Mouse (Mus musculus) C2C12 (cell line): ENCODE results near the gene Slc29a4. TPM values are rescaled to one million over a fixed set of nuclear protein-coding genes. Genes with fewer than 3 reads are reported as not detected.

ENCODE experiments used
- H3K27me3 ChIP-seq: one replicate; pipeline ENCODE4 v1.6.1; 2011; ENCODE audit not compliant: control insufficient read depth, insufficient read depth, insufficient read length
- H3K36me3 ChIP-seq: one replicate; pipeline ENCODE4 v1.6.1; 2011; ENCODE audit not compliant: control insufficient read depth, insufficient read depth
- H3K4me3 ChIP-seq: one replicate; pipeline ENCODE4 v1.5.1; 2011; ENCODE audit warnings: mild to moderate bottlenecking, control low read depth; ENCODE audit not compliant: poor library complexity, insufficient read depth, severe bottlenecking
- H3K79me2 ChIP-seq: one replicate; pipeline ENCODE4 v1.6.1; 2011; ENCODE audit not compliant: control insufficient read depth, insufficient read depth
- H3K79me3 ChIP-seq: one replicate; pipeline ENCODE4 v1.6.1; 2011; ENCODE audit warnings: low read depth, control low read depth
- H3ac ChIP-seq: one replicate; pipeline ENCODE3; 2011; ENCODE audit warnings: low read depth; ENCODE audit not compliant: control insufficient read depth, insufficient read length
- CEBPB ChIP-seq: IDR thresholded peaks from one replicate; pipeline ENCODE4 v1.6.1; 2011; ENCODE audit warnings: low read depth, mild to moderate bottlenecking, control low read depth, moderate library complexity
- CTCF ChIP-seq: IDR thresholded peaks from one replicate; pipeline ENCODE4 v1.5.1; 2011; ENCODE audit not compliant: control insufficient read depth, insufficient read depth, insufficient read length
- FOSL1 ChIP-seq: IDR thresholded peaks from one replicate; pipeline ENCODE4 v1.8.0; 2011; ENCODE audit warnings: mild to moderate bottlenecking, low read length; ENCODE audit not compliant: poor library complexity, insufficient read depth, severe bottlenecking
- MAX ChIP-seq: IDR thresholded peaks from one replicate; pipeline ENCODE4 v1.6.1; 2011; ENCODE audit warnings: mild to moderate bottlenecking, control low read depth
- MYOD1 ChIP-seq: IDR thresholded peaks from one replicate; pipeline ENCODE4 v1.6.1; 2011; ENCODE audit warnings: low read depth; ENCODE audit not compliant: control insufficient read depth, insufficient read length
- MYOG ChIP-seq: IDR thresholded peaks from one replicate; pipeline ENCODE4 v1.6.1; 2011; ENCODE audit not compliant: control insufficient read depth, insufficient read length; ENCODE audit errors: extremely low read depth
- USF1 ChIP-seq: IDR thresholded peaks from one replicate; pipeline ENCODE4 v1.6.1; 2011; ENCODE audit warnings: low read depth, mild to moderate bottlenecking, control low read depth, moderate library complexity
- polyA plus RNA-seq: library from polyadenylated mRNA; unstranded; fragments of >200 nt; fragmentation: generic; extraction: Trizol; gene quantifications from one replicate; pipeline ENCODE4 v1.2.1, GENCODE M21; 2012; ENCODE audit warnings: missing spikeins

Slc29a4 gene
- polyA plus RNA-seq, 1 experiment = 0.05 TPM

GRCm38 (mm10) chr5:142728301-142728700 lies 36.0 kb downstream of the Slc29a4 start:
- no peaks in the 10 kb centered on the region for H3K27me3 ChIP-seq
- no peak overlapping the region for H3ac ChIP-seq
- TF ChIP-seq MYOG = no peak
- TF ChIP-seq USF1 = no peak
- no peak for TF ChIP-seq MAX
- TF ChIP-seq FOSL1 = no peak
- no peak for TF ChIP-seq MYOD1
- no peak for TF ChIP-seq CEBPB
- no peak for TF ChIP-seq CTCF
- H3K79me3 ChIP-seq = no peaks in the 10 kb centered on the region
- no peak overlapping the region for H3K4me3 ChIP-seq
- peaks cover 54% of the 10 kb centered on the region for H3K36me3 ChIP-seq
- H3K79me2 ChIP-seq = no peaks in the 10 kb centered on the region

GRCm38 (mm10) chr5:142730295-142730694 lies 38.0 kb downstream of the Slc29a4 start:
- Histone ChIP-seq H3K27me3 (no peaks in the 10 kb centered on the region), H3K4me3 (no peak overlapping the region), H3K79me3 (no peaks in the 10 kb centered on the region), H3K36me3 (peaks cover 70% of the 10 kb centered on the region), H3K79me2 (no peaks in the 10 kb centered on the region), H3ac (no peak overlapping the region)
- TF ChIP-seq MYOD1 (no peak), CTCF (no peak), MAX (no peak), MYOG (no peak), USF1 (no peak), CEBPB (no peak), FOSL1 (no peak)

GRCm38 (mm10) chr5:142731916-142732315 lies 39.6 kb downstream of the Slc29a4 start:
- Histone ChIP-seq H3K79me3 (no peaks in the 10 kb centered on the region), H3K36me3 (peaks cover 76% of the 10 kb centered on the region), H3ac (no peak overlapping the region), H3K79me2 (no peaks in the 10 kb centered on the region), H3K4me3 (no peak overlapping the region), H3K27me3 (no peaks in the 10 kb centered on the region)
- TF ChIP-seq USF1 = no peak
- TF ChIP-seq CEBPB = no peak
- TF ChIP-seq MYOD1 = no peak
- no peak for TF ChIP-seq MAX
- no peak for TF ChIP-seq MYOG
- no peak for TF ChIP-seq FOSL1
- TF ChIP-seq CTCF = no peak

GRCm38 (mm10) chr5:142739941-142740340 lies 47.6 kb downstream of the Slc29a4 start:
- no peak overlapping the region for H3K4me3 ChIP-seq
- no peak overlapping the region for H3ac ChIP-seq
- TF ChIP-seq MYOG = no peak
- TF ChIP-seq MAX = no peak
- no peak for TF ChIP-seq CTCF
- H3K27me3 ChIP-seq = no peaks in the 10 kb centered on the region
- peaks cover 16% of the 10 kb centered on the region for H3K79me2 ChIP-seq
- H3K36me3 ChIP-seq = peaks cover 80% of the 10 kb centered on the region
- H3K79me3 ChIP-seq = no peaks in the 10 kb centered on the region

- no peak overlapping the region for H3ac ChIP-seq
- H3K27me3 ChIP-seq = no peaks in the 10 kb centered on the region
- H3K36me3 ChIP-seq = peaks cover 85% of the 10 kb centered on the region
- no peak overlapping the region for H3K4me3 ChIP-seq
- H3K79me3 ChIP-seq = peaks cover 3% of the 10 kb centered on the region
- peaks cover 17% of the 10 kb centered on the region for H3K79me2 ChIP-seq
- TF ChIP-seq CEBPB (no peak), MYOG (no peak), FOSL1 (no peak), USF1 (no peak), MYOD1 (no peak), CTCF (no peak), MAX (no peak)
These were observed 54.8 kb downstream of the Slc29a4 start for GRCm38 (mm10) chr5:142747026-142747629.

- TF ChIP-seq USF1 = no peak
- no peak for TF ChIP-seq MYOD1
- TF ChIP-seq MAX = no peak
- TF ChIP-seq CTCF = no peak
- no peak for TF ChIP-seq FOSL1
- TF ChIP-seq MYOG = no peak
- TF ChIP-seq CEBPB = no peak
- no peaks in the 10 kb centered on the region for H3K27me3 ChIP-seq
- no peak overlapping the region for H3K4me3 ChIP-seq
- no peak overlapping the region for H3ac ChIP-seq
- peaks cover 78% of the 10 kb centered on the region for H3K36me3 ChIP-seq
- peaks cover 20% of the 10 kb centered on the region for H3K79me2 ChIP-seq
- peaks cover 6% of the 10 kb centered on the region for H3K79me3 ChIP-seq
These were observed 57.9 kb downstream of the Slc29a4 start for GRCm38 (mm10) chr5:142750173-142750572.
